Mouse (Mus musculus) kidney, adult 2 months (tissue): Measurements from ENCODE around the gene Ankrd11. TPM values are rescaled to one million over a fixed set of nuclear protein-coding genes. Genes with fewer than 3 reads are reported as not detected.

Experiments used
- DNase-seq: peaks from one replicate; pipeline ENCODE4 v3.0.0; 2021
- H3K27ac ChIP-seq: fragments of 200-500 bp; 2 replicates; pipeline ENCODE4 v1.5.1; 2012; ENCODE audit warnings: low read depth, low read length, control low read depth, inconsistent platforms; ENCODE audit not compliant: insufficient read depth
- H3K27me3 ChIP-seq: fragments of 200-500 bp; replicated peaks from 2 replicates; pipeline ENCODE4 v1.6.1; 2012; ENCODE audit warnings: mild to moderate bottlenecking, moderate library complexity, low read length, inconsistent platforms; ENCODE audit not compliant: control insufficient read depth, insufficient read depth
- H3K36me3 ChIP-seq: fragments of 200-500 bp; 2 replicates; pipeline ENCODE4 v1.6.1; 2012; ENCODE audit warnings: mild to moderate bottlenecking, moderate library complexity, low read length, inconsistent platforms; ENCODE audit not compliant: control insufficient read depth, insufficient read depth
- H3K4me1 ChIP-seq: fragments of 200-500 bp; 2 replicates; pipeline ENCODE4 v1.6.1; 2011; ENCODE audit warnings: low read length; ENCODE audit not compliant: control insufficient read depth, insufficient read depth
- H3K4me3 ChIP-seq: fragments of 200-500 bp; 2 replicates; pipeline ENCODE4 v1.5.1; 2011; ENCODE audit warnings: mild to moderate bottlenecking, low read depth, low read length, control low read depth; ENCODE audit not compliant: insufficient read depth
- CTCF ChIP-seq: fragments of 200-500 bp; conservative IDR thresholded peaks from 2 replicates; pipeline ENCODE4 v1.5.1; 2011; ENCODE audit warnings: low read depth, mild to moderate bottlenecking, control low read depth, low read length, moderate library complexity, mixed read lengths; ENCODE audit not compliant: insufficient read depth, insufficient read length
- POLR2A ChIP-seq: fragments of 200-500 bp; IDR thresholded peaks from one replicate; pipeline ENCODE4 v1.6.1; 2011; ENCODE audit warnings: low read depth, low read length, control low read depth
- WGBS: fragments of 180-500 bp; shearing (Covaris S2); methylation state at CpG from one replicate; pipeline ENCODE4 v1.1.7; 2018; 5-methylcytosine and 5-hydroxymethylcytosine counted together
- polyA plus RNA-seq: library from polyadenylated mRNA; depleted of rRNA; stranded (reverse); fragments of >200 nt; gene quantifications from 2 replicates; pipeline ENCODE4 v1.2.3, GENCODE M21; 2012; rRNA removed

The Ankrd11 gene
- polyA plus RNA-seq, result 32.7 and 36.1 TPM in 2 replicates

DNA sequence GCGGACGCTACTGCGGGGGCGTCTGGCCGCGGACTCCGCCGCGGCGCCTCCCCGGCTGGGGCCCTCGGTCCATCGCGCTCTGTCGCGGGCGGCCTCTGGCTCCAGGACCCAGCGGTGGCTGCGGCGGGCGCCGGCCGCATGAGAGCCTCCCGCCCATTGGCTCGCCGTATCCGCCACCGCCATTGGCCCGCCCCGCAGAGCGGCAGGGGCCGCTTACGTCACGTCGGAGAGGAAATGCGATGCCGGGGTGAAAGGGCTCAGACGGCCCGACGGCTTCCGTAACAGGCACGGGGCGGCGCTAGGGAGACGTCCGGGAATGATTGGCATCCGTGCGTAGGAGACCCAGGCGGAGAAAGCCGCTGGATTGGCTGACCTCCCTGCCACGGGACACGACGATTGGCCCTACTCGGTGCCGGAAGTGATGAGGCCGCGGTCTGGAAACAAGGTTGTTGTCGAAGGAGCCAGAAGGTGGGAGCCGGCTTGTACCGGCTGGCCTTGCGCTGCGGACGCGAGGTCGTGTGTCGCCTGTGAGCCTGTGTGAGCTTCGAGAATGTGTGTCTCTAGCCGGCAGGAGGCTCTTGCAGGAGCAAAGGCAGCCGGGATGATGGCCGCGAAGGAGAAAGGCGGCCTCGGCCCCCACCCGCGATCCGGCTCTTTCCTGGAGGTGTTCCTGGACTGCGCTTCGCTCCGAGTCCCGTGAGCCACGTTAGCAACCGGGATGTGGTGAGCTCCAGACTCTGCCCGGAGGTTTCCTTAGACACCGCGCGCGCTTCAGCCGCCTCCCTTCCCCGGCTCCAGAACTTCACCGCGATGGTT is at the start of gene Ankrd11:
TSS of gene Ankrd11 (minus strand) at position 120 of the 816 bp plus-strand sequence.
- no peaks in the 10 kb centered on the region for H3K36me3 ChIP-seq
- WGBS, result 1% methylated on average over 91 of the region's 91 CpGs
- H3K27ac ChIP-seq, result peak within 1 kb of the TSS; percentile 95
- peak; percentile 98 for TF ChIP-seq POLR2A
- TF ChIP-seq CTCF, result no peak
- H3K27me3 ChIP-seq, result no peaks in the 10 kb centered on the region
- H3K4me1 ChIP-seq, result peaks cover 18% of the 10 kb centered on the region
- DNase-seq, result peak; percentile 100
- peak within 1 kb of the TSS; percentile 85 for H3K4me3 ChIP-seq

DNA sequence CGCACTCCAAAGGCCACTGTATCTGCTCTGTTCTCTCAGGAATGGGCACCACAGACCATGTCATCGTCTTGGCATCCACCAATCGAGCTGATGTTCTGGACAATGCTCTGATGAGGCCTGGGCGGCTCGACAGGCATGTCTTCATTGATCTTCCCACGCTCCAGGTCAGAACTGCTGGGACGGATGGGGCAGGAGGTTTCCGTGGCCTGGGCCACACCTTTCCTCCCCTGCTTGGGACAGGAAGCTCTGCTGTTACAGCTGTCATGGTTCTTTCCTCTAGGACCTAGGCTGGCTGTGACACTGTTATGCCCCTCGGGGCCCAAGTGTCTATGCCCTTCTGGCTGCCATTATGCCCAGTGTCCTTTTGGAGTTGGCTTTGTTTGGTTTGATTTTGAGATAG is 45.2 kb upstream of the Ankrd11 start:
- H3K4me3 ChIP-seq, result no peak overlapping the region
- H3K36me3 ChIP-seq, result no peaks in the 10 kb centered on the region; the same call in 1 of the 2 replicates

DNA sequence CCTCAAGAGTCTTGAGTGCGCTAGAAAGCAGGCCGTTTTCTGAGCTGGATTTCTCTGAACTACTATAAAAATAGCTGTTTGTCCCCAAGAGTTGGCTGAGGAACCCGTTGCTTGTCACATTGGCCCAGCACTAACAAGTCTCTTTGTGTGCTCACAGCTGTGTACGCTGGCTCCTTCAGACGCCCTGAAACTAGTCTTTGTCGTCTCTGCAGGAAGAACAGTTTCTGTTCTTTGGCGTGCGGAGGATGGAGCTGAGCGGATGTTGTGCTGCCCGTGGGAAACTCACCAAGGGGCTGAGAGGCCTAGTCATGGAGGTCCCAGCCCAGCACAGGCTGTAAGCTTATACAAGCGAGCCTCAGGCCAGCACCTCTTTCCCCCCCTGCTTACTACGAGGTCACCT is 41.5 kb upstream of the Ankrd11 start:
- Histone ChIP-seq H3K4me1 (no peaks in the 10 kb centered on the region), H3K36me3 (no peaks in the 10 kb centered on the region)
- WGBS, result 92% methylated on average over 12 of the region's 12 CpGs

More for the DNA sequence above, 45.2 kb upstream of the Ankrd11 start:
- H3K27me3 ChIP-seq, result no peaks in the 10 kb centered on the region
- peak; percentile 48 for DNase-seq
- WGBS, result 68% methylated on average over 9 of the region's 9 CpGs
- no peaks in the 10 kb centered on the region for H3K4me1 ChIP-seq
- H3K27ac ChIP-seq, result peak overlapping the region; percentile 42
- TF ChIP-seq POLR2A, result no peak
- TF ChIP-seq CTCF, result no peak

DNA sequence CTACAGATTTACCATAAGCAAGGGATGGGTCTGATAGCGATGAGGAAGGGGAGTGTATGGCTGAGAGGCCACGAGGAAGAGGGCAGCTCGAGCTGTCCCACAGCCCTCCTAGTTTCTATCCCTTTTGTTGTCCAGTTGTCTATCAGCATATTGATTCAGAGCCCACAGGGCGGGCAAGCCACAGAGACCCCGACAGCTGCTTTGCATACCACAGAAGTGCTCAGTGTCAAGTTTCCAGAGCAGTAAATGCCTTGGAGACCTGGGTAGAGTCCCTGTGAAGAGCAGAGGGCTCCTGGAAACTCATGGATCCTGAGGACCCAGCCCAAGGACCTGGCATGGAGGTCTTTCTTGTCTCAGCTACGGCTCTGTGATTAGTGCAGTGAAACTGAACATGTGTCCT is 40.9 kb upstream of the Ankrd11 start:
- no peak for DNase-seq
- H3K27me3 ChIP-seq, result no peaks in the 10 kb centered on the region
- no peaks in the 10 kb centered on the region for H3K36me3 ChIP-seq
- H3K27ac ChIP-seq, result no peak overlapping the region
- WGBS, result 85% methylated on average over 6 of the region's 6 CpGs
- H3K4me3 ChIP-seq, result no peak overlapping the region
- H3K4me1 ChIP-seq, result no peaks in the 10 kb centered on the region
- no peak for TF ChIP-seq POLR2A
- TF ChIP-seq CTCF, result no peak

More for the DNA sequence above, 41.5 kb upstream of the Ankrd11 start:
- TF ChIP-seq CTCF (no peak), POLR2A (no peak)
- no peaks in the 10 kb centered on the region for H3K27me3 ChIP-seq
- no peak for DNase-seq
- no peak overlapping the region for H3K4me3 ChIP-seq
- no peak overlapping the region for H3K27ac ChIP-seq

DNA sequence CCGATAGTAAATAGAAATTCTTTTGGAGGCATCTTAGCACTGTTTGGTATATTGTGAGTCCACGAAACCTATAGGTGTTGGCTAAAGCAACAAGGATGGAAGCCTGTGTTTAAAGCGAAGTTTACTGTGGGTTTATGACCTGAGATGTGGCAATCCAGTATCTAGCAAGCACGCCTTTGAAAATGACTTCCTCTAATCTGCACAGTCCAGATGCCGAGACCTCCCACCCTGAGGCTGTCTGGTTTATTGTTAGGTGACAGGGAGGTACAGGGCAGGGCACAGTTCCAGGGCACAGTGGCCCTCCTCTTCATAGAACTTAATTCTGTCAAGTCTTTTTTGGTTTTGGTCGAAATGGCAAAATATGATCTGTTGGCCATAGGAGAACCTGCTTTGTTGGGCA is 35.1 kb upstream of the Ankrd11 start:
- H3K4me3 ChIP-seq, result no peak overlapping the region
- H3K36me3 ChIP-seq, result no peaks in the 10 kb centered on the region
- TF ChIP-seq CTCF, result no peak
- no peak for TF ChIP-seq POLR2A
- 91% methylated on average over 6 of the region's 6 CpGs for WGBS
- no peak for DNase-seq
- no peaks in the 10 kb centered on the region for H3K27me3 ChIP-seq
- no peak overlapping the region for H3K27ac ChIP-seq
- H3K4me1 ChIP-seq, result no peaks in the 10 kb centered on the region

DNA sequence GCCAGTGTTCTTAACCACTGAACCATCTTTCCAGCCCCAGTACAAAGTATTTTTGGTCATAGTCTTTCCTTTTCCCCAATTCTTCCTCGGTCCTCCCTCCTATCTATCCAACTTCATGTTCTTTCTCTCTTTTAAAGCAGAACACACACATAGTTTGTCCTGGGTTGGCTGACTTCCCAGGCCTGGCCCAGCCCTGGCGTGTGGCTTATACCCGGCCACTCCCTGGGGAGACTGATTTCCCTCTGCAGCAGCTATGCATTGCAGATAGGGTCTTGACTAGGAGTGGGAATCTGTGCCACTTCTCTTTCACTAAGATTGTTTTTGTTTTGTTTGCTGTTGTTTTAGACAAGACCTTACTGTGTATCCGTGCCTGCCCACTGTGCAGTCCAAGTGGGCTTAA is 29.1 kb upstream of the Ankrd11 start:
- peak; percentile 23 for DNase-seq
- Histone ChIP-seq H3K4me3 (no peak overlapping the region), H3K27me3 (no peaks in the 10 kb centered on the region), H3K36me3 (no peaks in the 10 kb centered on the region; the same call in 1 of the 2 replicates), H3K27ac (no peak overlapping the region), H3K4me1 (peaks cover 7% of the 10 kb centered on the region; the same call in 1 of the 2 replicates)
- 54% methylated on average over 4 of the region's 4 CpGs for WGBS
- TF ChIP-seq POLR2A, result no peak
- TF ChIP-seq CTCF, result no peak

DNA sequence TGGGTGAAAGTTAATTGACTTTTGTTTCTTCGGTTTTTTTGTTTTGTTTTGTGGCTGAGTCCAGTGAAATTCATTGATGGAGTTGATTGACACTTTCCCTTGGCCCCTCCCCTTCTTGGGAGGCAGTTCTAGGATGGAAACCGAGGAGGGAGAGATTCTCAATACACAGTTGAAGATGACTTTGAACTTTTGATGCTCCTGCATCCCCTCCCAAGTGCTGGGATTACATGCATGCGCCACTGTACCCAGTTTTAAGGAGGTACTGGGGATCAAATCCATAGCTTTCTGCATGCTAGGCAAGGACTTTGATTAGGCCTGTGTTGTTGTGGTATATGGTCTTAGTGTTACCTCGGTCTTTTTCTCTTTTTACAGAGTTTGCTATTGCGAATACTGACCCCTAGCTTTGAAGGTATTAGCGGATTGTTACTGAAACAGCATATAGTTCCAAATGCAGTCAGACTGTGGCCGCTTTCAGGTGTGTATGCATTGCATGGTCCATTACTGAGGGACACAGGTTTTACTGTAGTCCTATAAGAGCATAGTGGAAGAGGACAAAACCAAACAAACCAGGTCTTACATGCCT is 24.1 kb upstream of the Ankrd11 start:
- H3K27ac ChIP-seq, result peak overlapping the region; percentile 77
- 23% methylated on average over 7 of the region's 7 CpGs for WGBS
- no peak for DNase-seq
- H3K27me3 ChIP-seq, result no peaks in the 10 kb centered on the region
- no peaks in the 10 kb centered on the region; the same call in 1 of the 2 replicates for H3K36me3 ChIP-seq
- TF ChIP-seq POLR2A (no peak), CTCF (no peak)
- H3K4me1 ChIP-seq, result peaks cover 17% of the 10 kb centered on the region; the same call in 1 of the 2 replicates
- H3K4me3 ChIP-seq, result peak overlapping the region; percentile 99
